Mouse (Mus musculus): Measurements from ENCODE around the gene Depdc7.

DNA sequence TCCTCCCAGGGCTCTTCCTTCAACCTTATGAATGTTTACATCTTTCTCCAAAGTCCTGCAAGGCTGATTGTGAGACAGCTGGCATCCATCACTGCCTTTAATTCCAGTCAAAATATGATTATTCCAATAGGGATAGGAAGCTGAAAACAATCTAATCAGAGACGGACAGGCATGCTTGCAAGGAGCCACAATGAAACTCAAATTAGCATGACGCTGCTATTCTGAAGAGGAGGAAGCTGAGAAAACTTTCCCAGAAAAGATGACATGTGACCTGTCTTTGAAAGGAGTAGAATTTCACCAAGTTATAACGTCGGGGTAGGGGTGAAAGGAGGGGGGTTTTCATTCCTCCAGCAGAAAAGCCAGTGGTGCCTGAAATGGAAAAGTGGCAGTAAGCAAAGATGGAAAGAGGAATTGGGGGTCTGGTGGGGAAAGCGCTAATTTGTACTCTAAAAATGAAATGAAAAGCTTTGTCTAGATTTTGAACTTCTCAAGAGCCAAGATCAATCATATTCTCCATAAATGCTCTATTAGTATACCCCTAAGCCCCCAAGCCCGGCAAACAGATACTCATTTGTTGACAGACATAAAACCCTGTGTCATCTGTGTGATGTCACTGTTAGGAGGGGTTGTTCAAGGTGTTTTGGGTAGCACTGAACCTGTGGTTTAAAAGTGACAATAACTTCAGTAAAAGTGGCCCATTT lies 31.9 kb downstream of the Depdc7 start:
- no peak for TF ChIP-seq POLR2A (IDR thresholded peaks at IDR 0.05; ENCODE audit: low read depth, low read length)
- no peak for TF ChIP-seq CTCF (IDR thresholded peaks at IDR 0.05; ENCODE audit: borderline replicate concordance, insufficient read depth, low read length)
